Mouse (Mus musculus) small intestine, adult 2 months (tissue): ENCODE data around the gene Dennd1a.

Experiments used
- CTCF ChIP-seq: fragments of 200-500 bp; IDR thresholded peaks from 2 replicates; pipeline ENCODE4 v1.5.1; 2012; ENCODE audit warnings: low read depth, mild to moderate bottlenecking, control low read depth, inconsistent platforms, low read length, moderate library complexity, mixed read lengths; ENCODE audit not compliant: insufficient replicate concordance, insufficient read length; ENCODE audit errors: extremely low read depth
- POLR2A ChIP-seq: fragments of 200-500 bp; IDR thresholded peaks from 2 replicates; pipeline ENCODE4 v1.6.1; 2012; ENCODE audit warnings: low read depth, mild to moderate bottlenecking, control low read depth, inconsistent platforms, low read length, moderate library complexity

GRCm38 (mm10) chr2:37767080-37767547, 520.1 kb downstream of the Dennd1a start:
- TF ChIP-seq POLR2A (no peak), CTCF (no peak)
